Mouse (Mus musculus) liver, embryonic 14.5 days (tissue): Measurements from ENCODE around the gene Car14. TPM values are rescaled to one million over a fixed set of nuclear protein-coding genes. Genes with fewer than 3 reads are reported as not detected.
"Not testable (repeated sequence)": the region's sequence is repeated elsewhere in the genome, so short reads cannot be mapped to it uniquely, and the experiment has no call there.

Experiments
- ATAC-seq: fragments of 200-750 bp; cut with Nextera tagmentation; 2 replicates; pipeline ENCODE4 v1.8.0; 2017; ENCODE audit warnings: moderate number of reproducible peaks, mild to moderate bottlenecking, moderate library complexity; ENCODE audit not compliant: insufficient read depth
- DNase-seq, 3 experiments: peaks; one replicate each; pipeline ENCODE4 v3.0.0-alpha.2; 2012 to 2013; ENCODE audit warnings: low read depth in 3 of 3, low spot score in 3 of 3
- H3K27ac ChIP-seq: fragments of 300-500 bp; sonication (generic); 2 replicates; pipeline ENCODE4 v1.5.1; 2014; ENCODE audit warnings: moderate library complexity, mild to moderate bottlenecking, control low read depth, inconsistent platforms
- H3K27me3 ChIP-seq: fragments of 300-500 bp; sonication (generic); 2 replicates; pipeline ENCODE4 v1.6.1; 2014; ENCODE audit warnings: mild to moderate bottlenecking, low read length, moderate library complexity; ENCODE audit not compliant: control insufficient read depth, insufficient read depth
- H3K36me3 ChIP-seq: fragments of 300-500 bp; sonication (generic); replicated peaks from 2 replicates; pipeline ENCODE4 v1.6.1; 2014; ENCODE audit warnings: low read depth; ENCODE audit not compliant: control insufficient read depth, insufficient read depth
- H3K4me1 ChIP-seq, 2 experiments: fragments of 200-500 bp in 1 of 2; fragments of 300-500 bp in 1 of 2; sonication (generic) in 1 of 2; replicated peaks; 2 replicates each; pipeline ENCODE4 v1.6.1; 2012 to 2014; ENCODE audit warnings: antibody characterized with exemption in 1 of 2, inconsistent platforms in 1 of 2, low read length in 1 of 2; ENCODE audit not compliant: control insufficient read depth in 2 of 2, insufficient read depth in 2 of 2
- H3K4me2 ChIP-seq: fragments of 300-500 bp; sonication (generic); 2 replicates; pipeline ENCODE4 v1.6.1; 2014; ENCODE audit warnings: low read depth, mild to moderate bottlenecking, control low read depth, moderate library complexity
- H3K4me3 ChIP-seq, 2 experiments: fragments of 200-500 bp in 1 of 2; fragments of 300-500 bp in 1 of 2; sonication (generic) in 1 of 2; 2 replicates each; pipeline ENCODE4 v1.5.1; 2012 to 2014; ENCODE audit warnings: low read depth in 2 of 2, low read length in 2 of 2, mild to moderate bottlenecking in 2 of 2, control low read depth in 1 of 2, inconsistent platforms in 1 of 2, moderate library complexity in 1 of 2; ENCODE audit not compliant: insufficient read depth in 1 of 2
- H3K9ac ChIP-seq: fragments of 300-500 bp; sonication (generic); replicated peaks from 2 replicates; pipeline ENCODE4 v1.6.1; 2014; ENCODE audit warnings: mild to moderate bottlenecking, control low read depth, moderate library complexity
- H3K9me3 ChIP-seq: fragments of 300-500 bp; sonication (generic); 2 replicates; pipeline ENCODE4 v1.6.1; 2016; ENCODE audit warnings: low read length, mixed read lengths; ENCODE audit not compliant: control insufficient read depth
- CTCF ChIP-seq: IDR thresholded peaks from 2 replicates; pipeline ENCODE4 v1.5.1; 2016; ENCODE audit warnings: antibody characterized with exemption, low read depth, control low read depth
- EP300 ChIP-seq: IDR thresholded peaks from 2 replicates; pipeline ENCODE4 v1.6.1; 2016; ENCODE audit warnings: antibody characterized with exemption, low read depth
- WGBS: fragments of 180-500 bp; shearing (Covaris S2); extraction: QIAGEN DNeasy Blood & Tissue Kit; methylation state at CpG from one replicate; pipeline ENCODE4 v1.1.7; 2014; ENCODE audit not compliant: insufficient replicate concordance; 5-methylcytosine and 5-hydroxymethylcytosine counted together
- polyA plus RNA-seq, 2 experiments: library from polyadenylated mRNA; depleted of rRNA in 1 of 2; stranded (reverse) in 1 of 2; unstranded in 1 of 2; fragments of >200 nt; fragmentation: Nextera tagmentation in 1 of 2; extraction: Ambion mirVana in 1 of 2; gene quantifications; 2 replicates each; pipeline versions ENCODE4 v1.2.1 to v1.2.3; 2012 to 2014

The Car14 gene
- polyA plus RNA-seq, 2 experiments = 5.3 to 11.1 TPM

GRCm38 (mm10) chr3:95860323-95860722 is 44.2 kb downstream of the Car14 start:
- peaks cover 0 to 3% of the 10 kb centered on the region in 2 experiments; a peak in 3 of 4 replicates for H3K4me1 ChIP-seq
- peak; percentile 46 for TF ChIP-seq CTCF
- TF ChIP-seq EP300 = no peak
- no peak overlapping the region for H3K4me2 ChIP-seq
- WGBS = 67% methylated on average over 3 of the region's 3 CpGs
- H3K27me3 ChIP-seq = no peaks in the 10 kb centered on the region
- no peak overlapping the region for H3K4me3 ChIP-seq
- H3K9me3 ChIP-seq = no peaks in the 10 kb centered on the region
- no peaks in the 10 kb centered on the region; the same call in none of the 2 replicates for H3K36me3 ChIP-seq
- no peak for DNase-seq
- H3K9ac ChIP-seq = no peak overlapping the region
- no peak for ATAC-seq
- no peak overlapping the region for H3K27ac ChIP-seq

DNA sequence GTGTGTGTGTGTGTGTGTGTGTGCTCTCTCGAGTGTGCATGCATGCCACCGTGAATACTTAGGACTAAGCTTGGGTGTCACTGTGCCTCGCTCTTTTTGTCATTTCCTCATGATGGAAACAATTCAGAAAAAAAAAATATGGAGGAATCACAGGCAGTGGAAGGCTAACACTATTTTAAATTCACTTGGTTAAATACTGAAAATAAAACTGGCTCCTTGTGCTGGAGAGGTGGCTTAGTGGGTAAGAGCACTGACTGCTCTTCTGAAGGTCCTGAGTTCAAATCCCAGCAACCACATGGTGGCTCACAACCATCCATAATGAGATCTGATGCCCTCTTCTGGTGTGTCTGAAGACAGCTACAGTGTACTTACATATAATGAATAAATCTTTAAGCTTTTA is 46.2 kb downstream of the Car14 start:
- DNase-seq, H3K4me3 ChIP-seq, H3K4me2 ChIP-seq, H3K9me3 ChIP-seq, H3K4me1 ChIP-seq, H3K27me3 ChIP-seq, H3K9ac ChIP-seq, ATAC-seq, H3K27ac ChIP-seq, H3K36me3 ChIP-seq: not testable (repeated sequence)
- WGBS = 67% methylated on average over 3 of the region's 3 CpGs

DNA sequence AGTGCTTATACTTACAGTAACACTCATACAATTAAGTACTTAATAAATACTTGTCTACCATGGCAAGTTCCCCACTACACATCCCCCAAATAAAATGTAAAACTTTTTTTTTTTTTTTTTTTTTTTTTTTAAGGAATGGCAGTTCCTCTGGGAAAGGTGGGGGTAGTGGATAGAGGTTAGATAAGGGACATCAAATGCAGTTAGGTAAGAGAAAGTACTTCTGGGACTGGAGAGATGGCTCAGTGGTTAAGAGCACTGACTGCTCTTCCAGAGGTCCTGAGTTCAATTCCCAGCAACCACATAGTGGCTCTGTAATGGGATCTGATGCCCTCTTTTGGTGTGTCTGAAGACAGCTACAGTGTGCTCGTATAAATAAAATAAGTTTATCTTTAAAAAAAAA is 47.4 kb downstream of the Car14 start:
- H3K27ac ChIP-seq, H3K27me3 ChIP-seq, H3K9me3 ChIP-seq, DNase-seq, H3K4me1 ChIP-seq, H3K4me3 ChIP-seq, H3K4me2 ChIP-seq, ATAC-seq, H3K9ac ChIP-seq: not testable (repeated sequence)
- H3K36me3 ChIP-seq = peaks cover 13% of the 10 kb centered on the region
- WGBS = 71% methylated on average over 1 of the region's 1 CpGs

DNA sequence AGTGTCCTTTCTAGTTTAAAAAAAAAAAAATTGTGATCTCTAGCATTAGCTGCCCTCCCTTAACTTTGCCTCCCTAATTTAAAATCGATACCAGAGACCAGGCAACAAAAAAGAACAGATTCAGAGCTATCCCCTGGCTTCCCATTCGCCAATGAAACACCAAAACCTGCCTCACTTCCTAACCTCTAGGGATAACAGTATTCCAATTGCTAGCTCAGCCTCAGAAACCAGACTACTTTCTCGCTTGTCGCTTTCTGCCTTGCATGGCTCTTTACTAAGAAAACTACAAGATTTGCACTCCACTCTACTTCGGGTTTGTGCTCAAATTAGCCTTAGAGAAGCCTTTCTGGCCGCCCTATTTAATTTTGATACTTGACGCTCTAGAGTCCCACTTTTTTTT is 48.4 kb downstream of the Car14 start:
- Histone ChIP-seq H3K36me3 (peaks cover 20% of the 10 kb centered on the region), H3K4me3 (peak overlapping the region; percentile 63 to 87), H3K4me1 (peaks cover 13 to 15% of the 10 kb centered on the region in 2 experiments), H3K27ac (peak overlapping the region; percentile 77), H3K9me3 (no peaks in the 10 kb centered on the region), H3K9ac (peak overlapping the region; percentile 77), H3K4me2 (peak overlapping the region; percentile 93), H3K27me3 (no peaks in the 10 kb centered on the region)
- ATAC-seq (peak; percentile 2; the same call in 1 of the 2 replicates), DNase-seq (no peak)
- 36% methylated on average over 7 of the region's 7 CpGs for WGBS
- TF ChIP-seq EP300 = no peak
- no peak for TF ChIP-seq CTCF

DNA sequence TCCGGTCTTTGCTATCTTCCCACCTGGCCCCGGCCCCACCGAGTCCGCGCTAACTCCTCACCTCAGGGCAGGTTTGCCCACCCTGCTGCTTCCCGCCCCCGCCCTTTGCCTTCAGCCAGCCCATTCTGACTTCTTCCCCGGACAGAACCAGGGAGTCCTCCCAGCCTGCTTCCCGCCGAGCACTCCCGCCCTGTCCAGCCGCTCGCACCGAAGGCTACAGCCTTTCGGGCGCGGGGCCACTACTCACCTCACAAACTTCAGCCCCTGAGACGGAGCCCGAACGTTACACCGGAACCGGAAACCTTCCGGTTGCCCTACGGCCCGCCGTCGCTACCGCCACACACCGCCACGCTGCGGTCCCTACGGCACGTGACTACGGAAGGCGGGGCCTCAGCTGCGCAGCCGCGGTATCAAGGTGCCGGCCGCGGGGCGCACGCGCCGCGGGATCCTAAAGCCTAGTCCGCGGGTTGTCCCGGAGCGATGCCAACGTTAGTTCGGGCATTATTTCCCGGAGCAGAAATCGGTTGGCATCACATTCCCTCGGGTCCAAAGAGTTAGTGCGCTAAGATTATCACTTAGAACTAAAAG is 48.9 kb downstream of the Car14 start, which contains the start of gene Prpf3:
TSS of gene Prpf3 (minus strand) at position 384 of the 588 bp plus-strand sequence.
- Histone ChIP-seq H3K4me2 (peak within 1 kb of the TSS; percentile 93), H3K9me3 (no peaks in the 10 kb centered on the region), H3K27me3 (no peaks in the 10 kb centered on the region), H3K9ac (peak within 1 kb of the TSS; percentile 77), H3K4me3 (peak within 1 kb of the TSS; percentile 87 to 99), H3K4me1 (peaks cover 18% of the 10 kb centered on the region in 2 experiments), H3K27ac (peak within 1 kb of the TSS; percentile 77), H3K36me3 (peaks cover 24% of the 10 kb centered on the region)
- under 1% methylated on average over 56 of the region's 56 CpGs for WGBS
- no peak for TF ChIP-seq EP300
- no peak for TF ChIP-seq CTCF
- DNase-seq = peak; percentile 83 to 86 (median 84)
- ATAC-seq = peak; percentile 96
